Mouse (Mus musculus) CD8-positive naive resting alpha-beta T cell, adult 57 days (primary cell): Measurements from ENCODE around the gene BC029722. TPM values are rescaled to one million over a fixed set of nuclear protein-coding genes. Genes with fewer than 3 reads are reported as not detected.

Source experiments
- total RNA-seq: library from RNA; stranded (reverse); gene quantifications from one replicate; pipeline ENCODE4 v1.2.4, GENCODE M21; 2023

The BC029722 gene
- total RNA-seq, result 21.4 TPM

DNA sequence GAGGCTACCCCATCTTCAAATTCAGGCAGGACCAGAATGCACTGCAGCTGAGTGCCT lies at the start of gene BC029722:
TSS of gene BC029722 (minus strand) at position 35 of the 57 bp plus-strand sequence.

DNA sequence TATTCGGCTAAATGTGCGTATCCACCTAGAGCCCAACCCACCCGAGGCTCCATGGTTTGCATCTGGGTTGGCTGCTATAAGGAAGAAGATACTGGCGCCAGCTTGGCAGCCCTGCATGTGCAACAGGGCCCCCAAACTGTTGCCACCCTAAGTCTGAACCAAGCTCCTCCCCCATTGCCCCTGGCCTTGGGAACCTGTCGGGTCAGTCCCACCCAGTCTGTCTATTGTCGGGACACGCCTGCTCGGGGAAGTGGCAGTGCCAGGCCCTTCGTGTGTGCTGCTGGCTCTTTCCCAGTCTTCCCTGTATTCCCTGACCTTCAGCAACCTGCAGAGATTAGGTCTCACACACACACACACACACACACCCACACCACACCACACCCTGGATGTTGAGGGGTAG lies 15.5 kb upstream of the BC029722 start, which contains the start of gene Fam83c:
TSS of gene Fam83c (minus strand) at position 123 of the 400 bp plus-strand sequence.

DNA sequence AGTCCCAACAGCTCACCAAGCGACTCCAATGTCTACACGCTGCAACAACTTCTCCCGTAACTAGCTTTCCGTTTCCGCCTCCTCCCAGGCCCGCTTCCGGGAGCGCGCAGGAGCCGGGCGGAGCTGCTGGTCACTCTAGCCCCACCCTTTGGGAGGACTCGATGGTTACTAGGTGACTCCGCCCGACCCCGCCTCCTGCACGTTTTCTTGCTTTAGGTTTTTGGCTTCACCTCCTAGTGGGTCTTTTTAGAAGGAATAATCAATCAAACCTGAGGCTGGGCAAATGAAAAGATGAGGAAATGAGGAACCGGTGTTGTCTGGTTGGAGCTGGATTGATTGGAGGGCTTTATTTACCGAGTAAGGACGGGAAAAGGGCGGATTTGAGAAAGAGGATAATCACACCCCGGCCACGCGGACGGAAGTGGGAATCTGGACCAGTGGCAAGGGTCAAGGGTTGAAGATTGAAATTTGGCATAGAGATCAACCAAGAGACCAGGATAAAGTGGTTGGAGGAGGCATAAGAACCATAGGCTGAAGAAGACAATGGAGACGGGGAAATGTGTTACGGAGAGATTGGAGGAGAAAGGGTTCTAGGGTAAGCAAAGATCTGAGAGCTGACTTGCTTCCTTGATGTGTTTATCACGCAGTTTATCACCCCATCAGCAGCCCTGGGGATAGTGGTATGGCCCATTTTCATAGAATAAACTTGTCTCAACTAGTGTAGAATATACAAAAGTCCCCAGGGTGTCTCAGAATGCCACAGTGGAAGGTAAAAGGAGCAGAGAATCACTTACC lies 7.6 kb upstream of the BC029722 start, which contains the start of gene Eif6:
TSS of gene Eif6 (minus strand) at position 296 of the 795 bp plus-strand sequence.

DNA sequence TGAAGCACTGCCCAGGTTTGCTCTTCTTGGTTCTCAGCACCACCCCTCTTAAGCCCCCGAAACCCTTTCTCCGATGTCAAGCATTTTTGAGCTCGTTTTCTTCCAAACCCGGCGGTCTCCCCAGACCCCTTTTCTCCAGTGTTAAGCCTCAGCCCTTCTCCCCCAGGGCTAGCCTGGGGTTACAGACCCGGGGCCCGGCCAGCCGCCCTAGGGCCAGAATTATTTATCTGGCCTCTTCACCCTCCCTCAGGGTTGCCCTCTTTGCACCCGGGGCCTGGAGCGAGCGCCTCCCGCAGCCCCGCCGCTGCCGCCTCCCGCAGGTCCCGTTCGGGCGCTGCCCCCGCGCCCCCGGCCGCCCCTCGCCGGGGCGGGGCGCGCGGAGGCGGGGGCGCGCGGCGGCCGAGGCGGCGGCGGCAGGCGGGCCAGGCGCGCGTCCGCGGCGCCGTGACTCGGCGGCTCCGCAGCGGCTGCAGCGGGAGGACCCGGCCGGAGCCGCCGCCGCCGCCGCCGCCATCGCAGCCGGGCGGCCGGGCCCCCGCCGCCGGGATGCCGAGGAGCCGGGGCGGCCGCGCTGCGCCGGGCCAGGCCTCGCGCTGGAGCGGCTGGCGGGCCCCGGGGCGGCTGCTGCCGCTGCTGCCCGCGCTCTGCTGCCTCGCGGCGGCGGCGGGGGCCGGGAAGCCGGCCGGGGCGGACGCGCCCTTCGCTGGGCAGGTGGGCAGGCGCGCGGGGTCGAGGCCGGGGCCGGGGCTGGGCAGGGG lies 44.1 kb downstream of the BC029722 start, which contains the start of gene Mmp24:
TSS of gene Mmp24 (plus strand) at position 416 of the 758 bp plus-strand sequence.

Other genes starting within 250 kb of the BC029722 start
- gene Gss, start 226.6 kb downstream of the BC029722 start, total RNA-seq, result 14.9 TPM
- gene Myh7b, start 208.2 kb downstream of the BC029722 start, total RNA-seq, result not detected
- 199 TPM for gene Trpc4ap, start 127.0 kb downstream of the BC029722 start, total RNA-seq
- 30.8 TPM for gene Edem2, start 90.0 kb downstream of the BC029722 start, total RNA-seq
- gene Gm17581, start 83.6 kb downstream of the BC029722 start, total RNA-seq, result not detected
- gene Procr, start 68.3 kb downstream of the BC029722 start, total RNA-seq, result not detected
- not detected for gene Mmp24, start 44.1 kb downstream of the BC029722 start, total RNA-seq
- 120 TPM for gene Eif6, start 7.5 kb upstream of the BC029722 start, total RNA-seq
- 0.24 TPM for gene Fam83c, start 15.4 kb upstream of the BC029722 start, total RNA-seq
- gene Uqcc1, start 110.9 kb upstream of the BC029722 start, total RNA-seq, result 40.3 TPM
- gene Gm15557, start 121.3 kb upstream of the BC029722 start, total RNA-seq, result not detected
- gene Gdf5, start 125.9 kb upstream of the BC029722 start, total RNA-seq, result not detected
- gene Cep250, start 137.0 kb upstream of the BC029722 start, total RNA-seq, result 62.5 TPM
- gene 6430550D23Rik, start 188.6 kb upstream of the BC029722 start, total RNA-seq, result 2.8 TPM
- 59.8 TPM for gene Ergic3, start 188.6 kb upstream of the BC029722 start, total RNA-seq
- not detected for gene Fer1l4, start 233.5 kb upstream of the BC029722 start, total RNA-seq
- 4.1 TPM for gene Spag4, start 245.7 kb upstream of the BC029722 start, total RNA-seq